Mouse (Mus musculus) left cerebral cortex, adult 18-20 months (tissue): Measurements from ENCODE around the gene Gm8281. TPM values are rescaled to one million over a fixed set of nuclear protein-coding genes. Genes with fewer than 3 reads are reported as not detected.
A peak's percentile ranks its signal among the peaks of the same experiment; 100 is the strongest.
"Not testable (repeated sequence)": the region's sequence is repeated elsewhere in the genome, so short reads cannot be mapped to it uniquely, and the experiment has no call there.

Experiments
- DNase-seq, 2 experiments: peaks; one replicate each; pipeline ENCODE4 v3.0.0; 2021 to 2022; ENCODE audit warnings: low spot score in 2 of 2, mixed read lengths in 1 of 2
- long read RNA-seq, 2 experiments: library from polyadenylated mRNA; stranded (forward); transcript quantifications; one replicate each; pipeline ENCODE4 v2.0.0; 2021
- total RNA-seq, 2 experiments: library from RNA; stranded (reverse); gene quantifications; 2 replicates each; pipeline ENCODE4 v1.2.3; 2021

The Gm8281 gene
- under 1 TPM; 0.26 to 0.95 TPM for total RNA-seq
- long read RNA-seq, experiment 1, partial matches to known transcripts, result 0 of 3 reads
- long read RNA-seq, experiment 1, other reads (novel, unspliced or antisense), result 3 of 3 reads
- long read RNA-seq, experiment 2, partial matches to known transcripts, result 1 of 2 reads
- long read RNA-seq, experiment 2, other reads (novel, unspliced or antisense), result 1 of 2 reads

- peak in 1 of 2 experiments; percentile 1 for DNase-seq
These were observed at the start of gene Gm8281 for GRCm38 (mm10) chr14:5070611-5071490. Gene Gm8281, plus strand, starts transcription at chr14:5071040.

GRCm38 (mm10) chr14:5050329-5050728, 20.5 kb upstream of the Gm8281 start, which contains the start of gene 4930555G01Rik:
Gene 4930555G01Rik, plus strand, starts transcription at chr14:5050629.
- DNase-seq, result not testable (repeated sequence)

- not testable (repeated sequence) for DNase-seq
These were observed 60.4 kb downstream of the Gm8281 start, which contains the start of gene Gm8279 for GRCm38 (mm10) chr14:5131219-5131618. Gene Gm8279, plus strand, starts transcription at chr14:5131519.

Other genes starting within 250 kb of the Gm8281 start
- gene Gm3269, start 232.9 kb upstream of the Gm8281 start, total RNA-seq, result not detected
- 1 to 10 TPM in 1 of 2 experiments, not detected in 1; 2.1 TPM for gene Gm3264, start 215.5 kb upstream of the Gm8281 start, total RNA-seq
- gene Gm3278, start 178.6 kb upstream of the Gm8281 start, total RNA-seq, result not detected
- gene Gm8297, start 87.1 kb upstream of the Gm8281 start, total RNA-seq, result not detected
- gene Gm3298, start 55.1 kb upstream of the Gm8281 start, total RNA-seq, result not detected
- gene 4930555G01Rik, start 20.4 kb upstream of the Gm8281 start, total RNA-seq, result not detected
- not detected for gene Gm8279, start 60.5 kb downstream of the Gm8281 start, total RNA-seq
- gene Gm3317, start 93.5 kb downstream of the Gm8281 start, total RNA-seq, result not detected
- gene Gm8271, start 114.8 kb downstream of the Gm8281 start, total RNA-seq, result not detected
- not detected for gene Gm3526, start 189.5 kb downstream of the Gm8281 start, total RNA-seq